Mouse (Mus musculus) E14TG2a.4 (cell line): ENCODE results near the gene Letmd1.
"Not testable (repeated sequence)": the region's sequence is repeated elsewhere in the genome, so short reads cannot be mapped to it uniquely, and the experiment has no call there.

Source experiments
- CTCF ChIP-seq: conservative IDR thresholded peaks from 2 replicates; pipeline ENCODE4 v1.5.1; 2014; ENCODE audit warnings: low read length
- NANOG ChIP-seq: IDR thresholded peaks from 2 replicates; pipeline ENCODE4 v1.6.1; 2014; ENCODE audit warnings: borderline replicate concordance, low read length, mixed read lengths

DNA sequence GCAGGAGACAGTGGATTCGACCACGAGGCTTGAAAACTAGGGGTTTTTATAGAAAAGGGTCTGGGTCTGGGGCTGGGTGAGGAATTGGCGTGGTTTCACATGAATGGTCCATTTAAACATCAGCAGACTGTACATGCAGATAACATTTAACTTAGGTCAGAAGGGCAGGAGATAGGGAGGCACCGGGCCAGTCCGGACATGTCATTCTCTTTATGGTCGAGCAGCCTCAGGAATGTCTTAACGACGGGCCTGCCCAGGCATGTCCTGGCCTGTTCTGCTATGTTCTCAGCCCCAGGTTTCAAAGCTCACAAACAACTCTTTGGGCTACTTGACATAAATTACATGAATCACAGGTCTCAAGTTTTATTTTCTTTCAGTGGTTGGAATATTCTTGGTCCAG, 30.7 kb downstream of the Letmd1 start:
- not testable (repeated sequence) for TF ChIP-seq CTCF, NANOG
